Mouse (Mus musculus): ENCODE measurements at regions not wholly inside any gene's neighbourhood (a gene's known extent, or its start where the extent isn't known, plus 50 kb on each side); places are given as distances from the start of the nearest gene placed in this dataset.

- TF ChIP-seq CTCF (IDR thresholded peaks at IDR 0.05) (no peak), EP300 (IDR thresholded peaks at IDR 0.05) (no peak)
These were observed 172.0 kb upstream of the Slc25a13 start for GRCm38 (mm10) chr6:6388835-6389440.

Measured in lung, postnatal 0 days (tissue).